Mouse (Mus musculus) erythroblast, embryonic 14.5 days (primary cell): Measurements from ENCODE around the gene Hist1h2bf. TPM values are rescaled to one million over a fixed set of nuclear protein-coding genes. Genes with fewer than 3 reads are reported as not detected.
"Not testable (repeated sequence)": the region's sequence is repeated elsewhere in the genome, so short reads cannot be mapped to it uniquely, and the experiment has no call there.

Experiments used
- H3K27me3 ChIP-seq: 2 replicates; pipeline ENCODE4 v1.6.1; 2012; ENCODE audit warnings: inconsistent platforms; ENCODE audit not compliant: control insufficient read depth
- H3K36me3 ChIP-seq: 2 replicates; pipeline ENCODE4 v1.6.1; 2012; ENCODE audit warnings: mild to moderate bottlenecking, inconsistent platforms; ENCODE audit not compliant: control insufficient read depth
- H3K4me1 ChIP-seq: 2 replicates; pipeline ENCODE4 v1.6.1; 2012; ENCODE audit warnings: inconsistent platforms; ENCODE audit not compliant: control insufficient read depth
- H3K4me3 ChIP-seq: replicated peaks from 2 replicates; pipeline ENCODE3; 2012; ENCODE audit warnings: moderate library complexity, mild to moderate bottlenecking, inconsistent platforms
- H3K9me3 ChIP-seq: 2 replicates; pipeline ENCODE4 v1.6.1; 2012; ENCODE audit warnings: low read length, inconsistent platforms, mixed read lengths; ENCODE audit not compliant: control insufficient read depth
- GATA1 ChIP-seq: IDR thresholded peaks from 2 replicates; pipeline ENCODE4 v1.6.1; 2012; ENCODE audit warnings: low read length, inconsistent platforms, mixed read lengths
- TAL1 ChIP-seq: IDR thresholded peaks from 3 replicates; pipeline ENCODE4 v1.6.1; 2012; ENCODE audit warnings: low read length, inconsistent platforms, mixed read lengths
- polyA plus RNA-seq: library from polyadenylated mRNA; stranded (reverse); fragments of >175 nt; gene quantifications from 2 replicates; pipeline ENCODE4 v1.2.3, GENCODE M21; 2012

Gene Hist1h2bf
- polyA plus RNA-seq, 1 experiment: 15.6 TPM

DNA sequence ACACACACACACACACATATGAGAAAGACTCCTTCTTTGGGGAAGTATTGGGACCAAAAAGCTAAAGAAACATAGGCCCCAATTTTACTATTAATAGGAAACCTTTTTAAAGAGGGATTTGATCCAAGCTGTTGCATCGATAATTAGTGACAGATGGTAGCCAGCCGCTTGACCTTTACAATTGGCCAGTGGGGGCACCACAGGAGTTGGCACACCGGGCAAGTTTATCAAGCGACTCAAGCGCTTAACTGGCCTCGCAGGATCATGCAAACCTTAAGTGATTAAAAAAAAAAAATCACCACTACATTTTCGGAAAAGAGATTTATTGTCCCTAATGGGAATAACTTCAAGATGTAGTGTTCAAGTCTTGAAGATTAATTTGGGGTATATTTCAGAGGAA, 18.6 kb upstream of the Hist1h2bf start:
- peaks cover 73% of the 10 kb centered on the region for H3K4me1 ChIP-seq
- H3K36me3 ChIP-seq: peaks cover 11% of the 10 kb centered on the region
- peaks cover 3% of the 10 kb centered on the region; the same call in 1 of the 2 replicates for H3K9me3 ChIP-seq
- no peak for TF ChIP-seq GATA1
- no peak overlapping the region for H3K4me3 ChIP-seq
- H3K27me3 ChIP-seq: no peaks in the 10 kb centered on the region

DNA sequence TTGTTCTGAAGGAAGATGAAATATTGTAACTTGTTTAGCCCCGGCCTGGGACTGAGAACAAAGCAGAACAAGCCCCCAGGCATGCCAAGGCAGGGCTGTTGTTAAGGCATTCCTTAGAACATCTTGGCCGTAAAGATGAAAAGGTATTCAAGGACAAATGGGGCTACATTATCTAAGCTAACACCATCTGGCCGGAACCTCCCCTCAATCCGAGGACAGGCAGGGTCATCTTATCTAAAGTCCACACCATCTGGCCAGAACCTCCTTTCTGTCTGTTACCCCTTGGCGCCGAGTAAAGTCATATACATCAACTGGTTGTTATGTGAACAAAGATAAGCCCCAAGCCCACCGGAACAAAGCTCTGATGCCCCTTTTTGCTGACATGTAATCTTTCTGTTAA, 17.9 kb upstream of the Hist1h2bf start:
- H3K9me3 ChIP-seq, H3K27me3 ChIP-seq, H3K4me3 ChIP-seq, H3K36me3 ChIP-seq: not testable (repeated sequence)
- H3K4me1 ChIP-seq: peaks cover 69% of the 10 kb centered on the region

DNA sequence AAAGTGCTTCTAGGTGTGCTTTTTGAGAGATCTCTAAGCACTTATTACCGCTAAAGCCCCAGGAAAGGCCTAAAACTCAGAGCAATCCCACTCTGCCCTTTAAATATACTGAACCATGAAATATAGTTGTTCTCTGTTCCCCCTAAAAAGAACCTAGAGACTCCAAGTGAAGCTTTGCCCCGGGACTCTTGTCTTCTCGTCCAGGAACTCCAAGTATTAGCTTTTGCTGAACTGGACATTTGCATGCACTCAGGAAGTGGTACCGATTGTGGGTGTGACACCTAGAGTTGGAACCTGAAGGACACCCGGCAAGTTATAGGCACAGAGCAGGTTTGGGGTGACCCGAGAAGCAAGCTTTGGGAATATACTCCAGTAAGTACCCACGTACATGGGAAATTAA, 17.2 kb upstream of the Hist1h2bf start:
- Histone ChIP-seq H3K9me3 (peaks cover 3% of the 10 kb centered on the region; the same call in 1 of the 2 replicates), H3K4me3 (no peak overlapping the region), H3K36me3 (peaks cover 5% of the 10 kb centered on the region), H3K4me1 (peaks cover 69% of the 10 kb centered on the region), H3K27me3 (no peaks in the 10 kb centered on the region)
- no peak for TF ChIP-seq GATA1
- TF ChIP-seq TAL1: no peak

DNA sequence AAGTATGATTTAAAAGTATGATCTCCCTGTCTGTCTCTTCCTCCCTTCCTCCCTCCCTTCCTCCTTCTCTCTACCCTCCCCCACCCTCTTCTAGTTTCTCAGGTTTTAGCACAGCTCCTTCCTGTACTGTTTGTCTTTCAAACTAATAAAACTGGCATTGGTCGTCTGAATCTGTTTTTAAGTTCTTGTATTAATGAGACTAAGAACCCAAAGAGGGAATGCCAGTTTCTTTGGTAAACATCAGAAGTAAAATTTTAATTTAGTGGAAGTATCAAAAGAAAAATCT, 12.9 kb upstream of the Hist1h2bf start:
- TF ChIP-seq GATA1 (no peak), TAL1 (no peak)
- H3K27me3 ChIP-seq: no peaks in the 10 kb centered on the region
- H3K4me3 ChIP-seq: peak overlapping the region; percentile 67
- H3K9me3 ChIP-seq: peaks cover 2% of the 10 kb centered on the region; the same call in 1 of the 2 replicates
- H3K36me3 ChIP-seq: peaks cover 6% of the 10 kb centered on the region
- H3K4me1 ChIP-seq: peaks cover 58% of the 10 kb centered on the region

DNA sequence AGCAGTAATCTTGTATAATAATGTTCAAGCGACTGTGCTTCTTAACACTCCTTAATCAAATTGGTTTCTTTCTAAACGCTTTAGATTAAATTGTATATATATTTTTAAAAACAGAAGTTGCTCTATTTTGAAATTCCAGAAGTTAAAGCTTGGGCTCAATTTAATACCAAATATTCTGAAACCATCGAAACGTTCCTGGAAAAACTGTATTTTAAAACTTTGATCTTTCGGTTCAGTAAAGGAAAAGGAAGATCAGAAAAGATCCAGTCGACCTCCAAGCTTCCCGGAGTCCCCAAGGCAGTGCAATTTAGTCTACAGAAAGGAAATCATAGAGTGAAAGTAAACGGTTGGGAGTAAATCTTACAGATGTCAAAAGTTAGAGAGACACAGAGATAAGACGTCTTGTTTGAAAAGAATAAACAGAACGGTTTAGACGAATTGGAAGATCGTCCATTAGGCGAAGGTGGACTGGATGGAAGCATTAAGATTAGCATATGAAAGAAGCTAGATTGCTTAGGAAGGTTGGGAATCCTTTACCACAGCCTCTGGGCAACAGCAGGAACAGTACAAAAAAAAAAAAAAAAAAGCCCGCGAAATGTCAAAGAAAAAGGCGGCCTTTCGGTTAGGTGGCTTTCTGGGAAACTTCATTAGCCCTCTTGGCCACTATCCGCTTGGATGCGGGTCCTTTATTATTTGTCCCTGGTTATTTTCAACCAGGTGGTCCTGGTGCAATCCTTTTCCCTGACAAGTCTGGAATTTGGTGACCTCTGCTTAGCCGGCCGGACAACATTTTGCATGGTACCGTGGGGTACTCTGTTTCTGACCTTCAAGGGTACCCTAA, 12.3 kb upstream of the Hist1h2bf start:
- Histone ChIP-seq H3K27me3 (no peaks in the 10 kb centered on the region), H3K9me3 (no peaks in the 10 kb centered on the region), H3K4me1 (peaks cover 61% of the 10 kb centered on the region), H3K4me3 (peak overlapping the region; percentile 67), H3K36me3 (peaks cover 4% of the 10 kb centered on the region; the same call in 1 of the 2 replicates)
- TF ChIP-seq GATA1 (no peak), TAL1 (no peak)

DNA sequence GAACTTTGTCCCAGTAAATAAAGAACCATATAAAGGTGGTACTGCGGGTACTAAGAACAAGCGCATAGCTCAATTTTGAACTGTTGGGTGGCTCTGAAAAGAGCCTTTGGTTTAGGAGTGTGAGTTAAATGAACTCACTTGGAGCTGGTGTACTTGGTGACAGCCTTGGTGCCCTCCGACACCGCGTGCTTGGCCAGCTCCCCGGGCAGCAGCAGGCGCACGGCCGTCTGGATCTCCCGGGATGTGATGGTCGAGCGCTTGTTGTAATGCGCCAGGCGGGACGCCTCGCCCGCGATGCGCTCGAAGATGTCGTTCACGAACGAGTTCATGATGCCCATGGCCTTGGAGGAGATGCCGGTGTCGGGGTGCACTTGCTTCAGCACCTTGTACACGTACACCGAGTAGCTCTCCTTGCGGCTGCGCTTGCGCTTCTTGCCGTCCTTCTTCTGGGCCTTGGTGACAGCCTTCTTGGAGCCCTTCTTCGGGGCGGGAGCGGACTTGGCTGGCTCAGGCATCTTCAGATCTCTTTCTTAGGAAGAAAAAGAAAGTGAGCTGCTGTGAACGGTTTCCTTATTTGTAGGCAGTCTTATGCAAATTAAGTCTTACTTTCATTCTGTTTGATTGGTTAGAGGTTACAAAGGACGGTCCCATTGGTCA, 11.6 kb upstream of the Hist1h2bf start:
- not testable (repeated sequence) for H3K36me3 ChIP-seq, H3K9me3 ChIP-seq, H3K27me3 ChIP-seq
- peaks cover 67% of the 10 kb centered on the region for H3K4me1 ChIP-seq
- H3K4me3 ChIP-seq: peak overlapping the region; percentile 67

DNA sequence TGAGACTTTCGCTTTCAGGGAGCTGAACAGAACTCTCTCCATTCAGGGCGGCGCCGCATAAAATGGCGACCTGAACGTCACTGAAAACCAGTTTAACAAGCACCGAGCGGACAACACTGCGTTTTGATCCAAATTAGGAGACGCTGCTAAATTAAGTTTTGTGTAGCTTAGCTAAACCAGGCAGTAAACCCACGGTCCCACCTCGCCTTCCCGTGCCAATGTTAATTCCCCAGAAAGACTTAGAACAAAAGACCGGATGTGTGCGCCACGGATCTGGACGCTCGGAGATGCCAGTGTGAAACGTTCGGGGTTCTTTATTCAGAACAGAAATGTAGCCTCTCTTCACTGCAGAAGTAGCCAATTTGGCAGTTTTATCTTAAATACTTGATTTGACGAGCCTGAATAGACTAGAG, 11.0 kb upstream of the Hist1h2bf start:
- Histone ChIP-seq H3K9me3 (no peaks in the 10 kb centered on the region), H3K36me3 (peaks cover 4% of the 10 kb centered on the region; the same call in 1 of the 2 replicates), H3K27me3 (no peaks in the 10 kb centered on the region), H3K4me1 (peaks cover 71% of the 10 kb centered on the region), H3K4me3 (peak overlapping the region; percentile 67)
- no peak for TF ChIP-seq TAL1
- no peak for TF ChIP-seq GATA1

DNA sequence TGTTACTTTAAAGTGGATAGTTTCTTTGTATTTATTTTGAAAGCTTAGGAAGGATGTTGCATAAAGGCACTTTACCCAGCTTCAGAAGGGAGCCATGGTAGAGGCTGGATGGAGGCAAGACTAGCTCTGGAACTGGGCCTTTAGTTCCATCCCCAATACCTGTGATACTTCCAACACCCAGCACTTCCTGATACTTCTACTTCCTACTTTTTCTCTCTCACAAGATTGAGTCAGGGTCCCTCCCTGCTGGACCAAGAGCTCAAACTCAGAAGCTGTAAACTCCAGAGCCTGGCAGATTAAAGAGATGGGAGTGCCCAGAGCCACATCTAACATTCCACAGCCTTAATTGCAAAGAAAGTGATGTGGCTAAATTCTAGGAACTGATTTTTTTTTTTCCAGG, 10.3 kb upstream of the Hist1h2bf start:
- peaks cover 74% of the 10 kb centered on the region for H3K4me1 ChIP-seq
- no peaks in the 10 kb centered on the region for H3K9me3 ChIP-seq
- TF ChIP-seq GATA1: no peak
- peak overlapping the region; percentile 67 for H3K4me3 ChIP-seq
- H3K27me3 ChIP-seq: no peaks in the 10 kb centered on the region
- peaks cover 7% of the 10 kb centered on the region for H3K36me3 ChIP-seq

DNA sequence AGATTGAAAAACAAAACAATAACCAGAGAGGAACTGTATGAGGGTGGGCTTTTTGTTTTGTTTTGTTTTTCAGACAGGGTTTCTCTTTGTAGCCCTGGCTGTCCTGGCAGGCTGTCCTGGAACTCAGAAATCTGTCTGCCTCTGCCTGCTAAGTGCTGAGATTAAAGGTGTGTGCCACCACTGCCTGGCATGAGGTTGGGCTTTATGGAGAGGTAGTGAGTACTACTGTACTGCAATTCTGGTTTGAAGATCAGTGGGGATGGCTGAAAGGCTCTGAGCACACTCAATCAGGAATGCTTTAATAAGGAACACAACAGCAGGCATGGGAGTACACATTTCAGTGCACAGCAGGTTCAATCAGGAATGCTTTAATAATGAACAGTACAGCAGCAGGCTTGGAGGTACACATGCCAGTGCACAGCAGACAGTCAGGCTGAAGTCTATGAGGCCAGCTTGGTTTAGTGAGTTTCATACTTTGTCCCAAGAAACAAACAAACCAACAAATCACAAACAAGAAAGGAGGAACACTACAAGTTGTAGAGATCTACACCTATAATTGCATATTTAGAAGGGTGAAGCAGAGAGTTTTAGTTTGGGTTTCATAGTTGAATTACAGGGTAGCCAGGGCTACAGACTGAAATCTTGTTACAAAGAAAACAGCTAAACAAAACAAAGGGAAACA, 9.5 kb upstream of the Hist1h2bf start:
- H3K4me3 ChIP-seq: peak overlapping the region; percentile 67

More for the DNA sequence above, 9.5 kb upstream of the Hist1h2bf start:
- no peak for TF ChIP-seq GATA1
- TF ChIP-seq TAL1: no peak
- Histone ChIP-seq H3K27me3 (no peaks in the 10 kb centered on the region), H3K4me1 (peaks cover 73% of the 10 kb centered on the region), H3K9me3 (no peaks in the 10 kb centered on the region), H3K36me3 (peaks cover 10% of the 10 kb centered on the region)
